ENCODE assay signal across 10 mouse cellular contexts in genomic region chr1:38410457-38410856, GRCm38 (mm10).
DNase-seq lines count a peak whose midpoint lies in the region; ATAC-seq and TF ChIP-seq lines count a peak whose summit lies in the region.
"Had no signal": no experiment of that assay in that cellular context is flagged by ENCODE, and none has a peak within 500 bp of the region (broad histone marks: within the 10 kb centered on the region; RNA-seq: fewer than 3 reads in every experiment).

No protein-coding gene starts in this region.

- 30% methylated on average over 4 of the region's 4 CpGs for WGBS in lung, embryonic 14.5 days
- WGBS in midbrain, embryonic 11.5 days, result 31% methylated on average over 4 of the region's 4 CpGs

- H3K4me1 ChIP-seq in lung, embryonic 14.5 days (ENCODE audit: insufficient read depth), result no peaks in the 10 kb centered on the region
- H3K4me1 ChIP-seq in midbrain, embryonic 11.5 days (ENCODE audit: control insufficient read depth, insufficient read depth, low read length), result peaks cover 5% of the 10 kb centered on the region; the same call in 1 of the 2 replicates
- H3K4me1 ChIP-seq: liver, embryonic 13.5 days had no signal

- peak; percentile 13 for DNase-seq in cerebellum, adult 9-10 months
- DNase-seq in cerebellum, adult 8-10 months, result no peak
- peak; percentile 31 for DNase-seq in lung, embryonic 14.5 days
- no peak for DNase-seq in lung, postnatal 10 days
- DNase-seq in midbrain, embryonic 11.5 days (ENCODE audit: low spot score, missing footprints), result no peak
- peak; percentile 46 for DNase-seq in right cerebral cortex, postnatal 4 days
- DNase-seq in kidney, postnatal 10 days, result no peak
- no peak for DNase-seq in spleen, postnatal 36 days (ENCODE audit: low spot score in 2 of 2)
- DNase-seq: liver, embryonic 13.5 days had no signal

- H3K27me3 ChIP-seq in lung, embryonic 14.5 days (ENCODE audit: insufficient read depth, low read length), result no peaks in the 10 kb centered on the region
- H3K27me3 ChIP-seq in midbrain, embryonic 11.5 days (ENCODE audit: control insufficient read depth, insufficient read depth, low read length), result no peaks in the 10 kb centered on the region
- H3K27me3 ChIP-seq: liver, embryonic 13.5 days had no signal

- H3K27ac ChIP-seq in lung, embryonic 14.5 days (ENCODE audit: low read depth), result no peak overlapping the region
- no peak overlapping the region for H3K27ac ChIP-seq in midbrain, embryonic 11.5 days (ENCODE audit: low read depth, low read length)
- H3K27ac ChIP-seq: liver, embryonic 13.5 days had no signal

- no peak overlapping the region for H3K9ac ChIP-seq in lung, embryonic 14.5 days
- H3K9ac ChIP-seq in midbrain, embryonic 11.5 days (ENCODE audit: low read length), result no peak overlapping the region
- H3K9ac ChIP-seq: liver, embryonic 13.5 days had no signal

- no peaks in the 10 kb centered on the region for H3K36me3 ChIP-seq in lung, embryonic 14.5 days (ENCODE audit: insufficient read depth)
- no peaks in the 10 kb centered on the region for H3K36me3 ChIP-seq in midbrain, embryonic 11.5 days (ENCODE audit: control insufficient read depth, insufficient read depth, low read length)
- H3K36me3 ChIP-seq: liver, embryonic 13.5 days had no signal

- H3K4me3 ChIP-seq in lung, embryonic 14.5 days (ENCODE audit: low read depth, low read length), result no peak overlapping the region
- no peak overlapping the region for H3K4me3 ChIP-seq in midbrain, embryonic 11.5 days (ENCODE audit: low read depth, low read length)
- H3K4me3 ChIP-seq: erythroblast, embryonic 14.5 days; liver, embryonic 13.5 days had no signal

- H3K9me3 ChIP-seq in lung, embryonic 14.5 days (ENCODE audit: low read depth, low read length), result no peaks in the 10 kb centered on the region
- no peaks in the 10 kb centered on the region for H3K9me3 ChIP-seq in midbrain, embryonic 11.5 days (ENCODE audit: control insufficient read depth, low read length)
- H3K9me3 ChIP-seq: liver, embryonic 13.5 days had no signal

- no peak for TF ChIP-seq CTCF in lung, embryonic 14.5 days (IDR thresholded peaks at IDR 0.05; ENCODE audit: low read depth)

- ATAC-seq in lung, embryonic 14.5 days (ENCODE audit: insufficient read depth), result no peak
- ATAC-seq in midbrain, embryonic 11.5 days (ENCODE audit: low FRiP score), result peak; percentile 75

- no peak overlapping the region for H3K4me2 ChIP-seq in lung, embryonic 14.5 days
- H3K4me2 ChIP-seq in midbrain, embryonic 11.5 days, result no peak overlapping the region
- H3K4me2 ChIP-seq: liver, embryonic 13.5 days had no signal

Comparison
In these comparisons a context has a peak if more than half of its experiments do, and no peak if none do; other contexts are left out.
1. DNase-seq: peak in cerebellum, adult 9-10 months (single experiment), lung, embryonic 14.5 days (single experiment) and right cerebral cortex, postnatal 4 days (single experiment); none in cerebellum, adult 8-10 months (single experiment), lung, postnatal 10 days (single experiment), midbrain, embryonic 11.5 days (single experiment), kidney, postnatal 10 days (single experiment) and spleen, postnatal 36 days (0 of 2).